Mouse (Mus musculus): ENCODE measurements around the gene Tcp11. TPM values are rescaled to one million over a fixed set of nuclear protein-coding genes. Genes with fewer than 3 reads are reported as not detected.

Tcp11 gene
- total and polyA plus RNA-seq, 3 experiments = 0.50 to 0.82 TPM; not detected in 1

- Histone ChIP-seq H3K36me3 (ENCODE audit: control insufficient read depth in 1 of 2, insufficient read depth in 2 of 2, low read length in 2 of 2) (no peaks in the 10 kb centered on the region), H3K4me1 (ENCODE audit: control insufficient read depth in 1 of 2, insufficient read depth in 2 of 2, low read length in 2 of 2) (no peaks in the 10 kb centered on the region)
- TF ChIP-seq ZC3H11A (IDR thresholded peaks at IDR 0.05; ENCODE audit: low read depth, low read length) (no peak), POLR2AphosphoS5 (IDR thresholded peaks at IDR 0.05; ENCODE audit: borderline replicate concordance, low read depth, low read length) (no peak), MAX (IDR thresholded peaks at IDR 0.05; ENCODE audit: low read length) (no peak), USF2 (IDR thresholded peaks at IDR 0.05; ENCODE audit: borderline replicate concordance in 1 of 2, insufficient read depth in 1 of 2, low read depth in 1 of 2, low read length in 2 of 2) (no peak), BHLHE40 (IDR thresholded peaks at IDR 0.05; ENCODE audit: borderline replicate concordance, low read depth, low read length) (no peak), RAD21 (IDR thresholded peaks at IDR 0.05; ENCODE audit: low read depth, low read length) (no peak), CTCF (IDR thresholded peaks at IDR 0.05 in 2 of 3, conservative IDR thresholded peaks at IDR 0.05 in 1 of 3; ENCODE audit: control insufficient read depth in 1 of 3, insufficient read depth in 1 of 3, low read depth in 2 of 3, low read length in 3 of 3, poor library complexity in 1 of 3, severe bottlenecking in 1 of 3) (no peak), ZKSCAN1 (IDR thresholded peaks at IDR 0.05; ENCODE audit: low read depth, low read length) (no peak), TBP (IDR thresholded peaks at IDR 0.05; ENCODE audit: low read depth, low read length) (no peak), POLR2A (IDR thresholded peaks at IDR 0.05; ENCODE audit: control insufficient read depth in 1 of 2, insufficient read depth in 1 of 2, low read depth in 1 of 2, low read length in 2 of 2, poor library complexity in 1 of 2) (no peak)
Measured at GRCm38 (mm10) chr17:28052293-28052863, 28.1 kb downstream of the Tcp11 start.

GRCm38 (mm10) chr17:28050210-28050609, 30.2 kb downstream of the Tcp11 start:
- no peak for TF ChIP-seq MAZ (IDR thresholded peaks at IDR 0.05; ENCODE audit: low read depth, low read length)
- no peak for TF ChIP-seq SMC3 (IDR thresholded peaks at IDR 0.05; ENCODE audit: low read depth, low read length)
- no peak for TF ChIP-seq TAL1 (IDR thresholded peaks at IDR 0.05; ENCODE audit: low read length)
- TF ChIP-seq CHD1 (IDR thresholded peaks at IDR 0.05; ENCODE audit: low read depth, low read length) = no peak
- no peak for TF ChIP-seq CHD2 (IDR thresholded peaks at IDR 0.05; ENCODE audit: low read length)
- TF ChIP-seq MAX (IDR thresholded peaks at IDR 0.05; ENCODE audit: low read length) = no peak
- TF ChIP-seq NELFE (IDR thresholded peaks at IDR 0.05; ENCODE audit: low read depth, low read length) = no peak
- no peak for TF ChIP-seq POLR2AphosphoS2 (IDR thresholded peaks at IDR 0.05; ENCODE audit: low read length)
- H3K4me1 ChIP-seq (ENCODE audit: control insufficient read depth in 1 of 2, insufficient read depth in 2 of 2, low read length in 2 of 2) = no peaks in the 10 kb centered on the region
- no peaks in the 10 kb centered on the region for H3K36me3 ChIP-seq (ENCODE audit: control insufficient read depth in 1 of 2, insufficient read depth in 2 of 2, low read length in 2 of 2)
- H3K9ac ChIP-seq (ENCODE audit: control insufficient read depth, low read depth, low read length, poor library complexity, severe bottlenecking) = no peak overlapping the region
- H3K27ac ChIP-seq (ENCODE audit: control insufficient read depth, low read depth, low read length) = no peak overlapping the region
- H3K27me3 ChIP-seq (ENCODE audit: control insufficient read depth in 1 of 2, insufficient read depth in 2 of 2, low read length in 2 of 2) = no peaks in the 10 kb centered on the region
- H3K4me3 ChIP-seq (ENCODE audit: control insufficient read depth in 1 of 2, insufficient read depth in 1 of 2, low read depth in 2 of 2, low read length in 2 of 2) = no peak overlapping the region
- no peaks in the 10 kb centered on the region for H3K9me3 ChIP-seq (replicated peaks; ENCODE audit: insufficient read depth, low read length)
- no peak for DNase-seq (ENCODE audit: low read depth, low spot score)
- H3K79me2 ChIP-seq (ENCODE audit: control insufficient read depth, insufficient read depth, low read length, poor library complexity) = no peaks in the 10 kb centered on the region

More at GRCm38 (mm10) chr17:28052293-28052863, 28.1 kb downstream of the Tcp11 start:
- no peaks in the 10 kb centered on the region for H3K9me3 ChIP-seq (replicated peaks; ENCODE audit: insufficient read depth, low read length)
- no peak overlapping the region for H3K27ac ChIP-seq (ENCODE audit: control insufficient read depth, low read depth, low read length)
- no peak for DNase-seq (ENCODE audit: low read depth, low spot score)
- no peaks in the 10 kb centered on the region for H3K79me2 ChIP-seq (ENCODE audit: control insufficient read depth, insufficient read depth, low read length, poor library complexity)
- no peak overlapping the region for H3K4me3 ChIP-seq (ENCODE audit: control insufficient read depth in 1 of 2, insufficient read depth in 1 of 2, low read depth in 2 of 2, low read length in 2 of 2)
- H3K27me3 ChIP-seq (ENCODE audit: control insufficient read depth in 1 of 2, insufficient read depth in 2 of 2, low read length in 2 of 2) = no peaks in the 10 kb centered on the region
- no peak overlapping the region for H3K9ac ChIP-seq (ENCODE audit: control insufficient read depth, low read depth, low read length, poor library complexity, severe bottlenecking)
